Mouse (Mus musculus): ENCODE measurements around the gene Slc1a7. TPM values are rescaled to one million over a fixed set of nuclear protein-coding genes. Genes with fewer than 3 reads are reported as not detected.
A peak's percentile ranks its signal among the peaks of the same experiment; 100 is the strongest.

Gene Slc1a7
- total and polyA plus RNA-seq, 2 experiments from 2014 or later: 0.08 to 0.65 TPM

GRCm38 (mm10) chr4:108055873-108056272 is 87.7 kb downstream of the Slc1a7 start:
- Histone ChIP-seq H3K27ac (ENCODE audit: low read depth) (no peak overlapping the region), H3K4me3 (ENCODE audit: low read depth, low read length) (no peak overlapping the region), H3K4me2 (ENCODE audit: low read depth, low read length) (no peak overlapping the region), H3K4me1 (ENCODE audit: control insufficient read depth, insufficient read depth) (no peaks in the 10 kb centered on the region), H3K9ac (replicated peaks; ENCODE audit: low read depth, low read length) (no peak overlapping the region), H3K27me3 (ENCODE audit: control insufficient read depth, insufficient read depth, low read length) (no peaks in the 10 kb centered on the region), H3K36me3 (replicated peaks; ENCODE audit: control insufficient read depth, insufficient read depth, low read length) (peaks cover 53% of the 10 kb centered on the region), H3K9me3 (replicated peaks; ENCODE audit: control insufficient read depth, low read length) (no peaks in the 10 kb centered on the region)
- TF ChIP-seq CTCF (IDR thresholded peaks at IDR 0.05; ENCODE audit: low read depth) (no peak), EP300 (IDR thresholded peaks at IDR 0.05; ENCODE audit: low read depth) (no peak)
- DNase-seq (ENCODE audit: low spot score) (no peak), ATAC-seq (ENCODE audit: insufficient read depth, low read depth) (no peak)
- WGBS: 94% methylated on average over 10 of the region's 10 CpGs

- WGBS: 90% methylated on average over 2 of the region's 2 CpGs
- no peak overlapping the region for H3K4me3 ChIP-seq (ENCODE audit: low read depth, low read length)
- H3K4me2 ChIP-seq (ENCODE audit: low read depth, low read length): no peak overlapping the region
- ATAC-seq (ENCODE audit: insufficient read depth, low read depth): no peak
- DNase-seq (ENCODE audit: low spot score): no peak
- TF ChIP-seq CTCF (IDR thresholded peaks at IDR 0.05; ENCODE audit: low read depth) (no peak), EP300 (IDR thresholded peaks at IDR 0.05; ENCODE audit: low read depth) (no peak)
- no peaks in the 10 kb centered on the region for H3K27me3 ChIP-seq (ENCODE audit: control insufficient read depth, insufficient read depth, low read length)
- H3K27ac ChIP-seq (ENCODE audit: low read depth): no peak overlapping the region
- peaks cover 55% of the 10 kb centered on the region for H3K36me3 ChIP-seq (replicated peaks; ENCODE audit: control insufficient read depth, insufficient read depth, low read length)
- no peaks in the 10 kb centered on the region for H3K4me1 ChIP-seq (ENCODE audit: control insufficient read depth, insufficient read depth)
- H3K9me3 ChIP-seq (replicated peaks; ENCODE audit: control insufficient read depth, low read length): no peaks in the 10 kb centered on the region
- H3K9ac ChIP-seq (replicated peaks; ENCODE audit: low read depth, low read length): no peak overlapping the region
These were observed 89.1 kb downstream of the Slc1a7 start for GRCm38 (mm10) chr4:108057247-108057646.

GRCm38 (mm10) chr4:108058166-108058565 is 90.0 kb downstream of the Slc1a7 start:
- Histone ChIP-seq H3K9ac (replicated peaks; ENCODE audit: low read depth, low read length) (no peak overlapping the region), H3K27ac (ENCODE audit: low read depth) (0 out of 2 replicates have a peak overlapping the region, but pooled peaks have one; percentile 15), H3K9me3 (replicated peaks; ENCODE audit: control insufficient read depth, low read length) (no peaks in the 10 kb centered on the region), H3K27me3 (ENCODE audit: control insufficient read depth, insufficient read depth, low read length) (no peaks in the 10 kb centered on the region), H3K4me2 (ENCODE audit: low read depth, low read length) (no peak overlapping the region), H3K36me3 (replicated peaks; ENCODE audit: control insufficient read depth, insufficient read depth, low read length) (peaks cover 59% of the 10 kb centered on the region), H3K4me1 (ENCODE audit: control insufficient read depth, insufficient read depth) (no peaks in the 10 kb centered on the region), H3K4me3 (ENCODE audit: low read depth, low read length) (no peak overlapping the region)
- DNase-seq (ENCODE audit: low spot score) (peak; percentile 47), ATAC-seq (ENCODE audit: insufficient read depth, low read depth) (peak; percentile 77)
- no peak for TF ChIP-seq CTCF (IDR thresholded peaks at IDR 0.05; ENCODE audit: low read depth)
- TF ChIP-seq EP300 (IDR thresholded peaks at IDR 0.05; ENCODE audit: low read depth): no peak
- 34% methylated on average over 10 of the region's 10 CpGs for WGBS

GRCm38 (mm10) chr4:108059601-108060379 is 91.7 kb downstream of the Slc1a7 start:
- Histone ChIP-seq H3K4me3 (ENCODE audit: low read depth, low read length) (no peak overlapping the region), H3K9ac (replicated peaks; ENCODE audit: low read depth, low read length) (no peak overlapping the region), H3K27me3 (ENCODE audit: control insufficient read depth, insufficient read depth, low read length) (no peaks in the 10 kb centered on the region), H3K27ac (ENCODE audit: low read depth) (no peak overlapping the region), H3K36me3 (replicated peaks; ENCODE audit: control insufficient read depth, insufficient read depth, low read length) (peaks cover 59% of the 10 kb centered on the region), H3K9me3 (replicated peaks; ENCODE audit: control insufficient read depth, low read length) (no peaks in the 10 kb centered on the region), H3K4me2 (ENCODE audit: low read depth, low read length) (no peak overlapping the region), H3K4me1 (ENCODE audit: control insufficient read depth, insufficient read depth) (no peaks in the 10 kb centered on the region)
- ATAC-seq (ENCODE audit: insufficient read depth, low read depth): no peak
- TF ChIP-seq CTCF (IDR thresholded peaks at IDR 0.05; ENCODE audit: low read depth) (no peak), EP300 (IDR thresholded peaks at IDR 0.05; ENCODE audit: low read depth) (no peak)
- no peak for DNase-seq (ENCODE audit: low spot score)
- 82% methylated on average over 19 of the region's 19 CpGs for WGBS

GRCm38 (mm10) chr4:108060774-108061173 is 92.6 kb downstream of the Slc1a7 start:
- H3K4me1 ChIP-seq (ENCODE audit: control insufficient read depth, insufficient read depth): no peaks in the 10 kb centered on the region
- DNase-seq (ENCODE audit: low spot score) (no peak), ATAC-seq (ENCODE audit: insufficient read depth, low read depth) (no peak)
- no peak for TF ChIP-seq CTCF (IDR thresholded peaks at IDR 0.05; ENCODE audit: low read depth)
- no peak for TF ChIP-seq EP300 (IDR thresholded peaks at IDR 0.05; ENCODE audit: low read depth)
- no peaks in the 10 kb centered on the region for H3K27me3 ChIP-seq (ENCODE audit: control insufficient read depth, insufficient read depth, low read length)
- no peak overlapping the region for H3K27ac ChIP-seq (ENCODE audit: low read depth)
- H3K4me2 ChIP-seq (ENCODE audit: low read depth, low read length): no peak overlapping the region
- no peak overlapping the region for H3K4me3 ChIP-seq (ENCODE audit: low read depth, low read length)
- H3K36me3 ChIP-seq (replicated peaks; ENCODE audit: control insufficient read depth, insufficient read depth, low read length): peaks cover 49% of the 10 kb centered on the region
- 71% methylated on average over 4 of the region's 4 CpGs for WGBS
- H3K9me3 ChIP-seq (replicated peaks; ENCODE audit: control insufficient read depth, low read length): no peaks in the 10 kb centered on the region
- H3K9ac ChIP-seq (replicated peaks; ENCODE audit: low read depth, low read length): no peak overlapping the region

GRCm38 (mm10) chr4:108062524-108062923 is 94.4 kb downstream of the Slc1a7 start:
- 95% methylated on average over 5 of the region's 5 CpGs for WGBS
- no peaks in the 10 kb centered on the region for H3K4me1 ChIP-seq (ENCODE audit: control insufficient read depth, insufficient read depth)
- H3K4me3 ChIP-seq (ENCODE audit: low read depth, low read length): no peak overlapping the region
- no peak for TF ChIP-seq CTCF (IDR thresholded peaks at IDR 0.05; ENCODE audit: low read depth)
- TF ChIP-seq EP300 (IDR thresholded peaks at IDR 0.05; ENCODE audit: low read depth): no peak
- peaks cover 59% of the 10 kb centered on the region for H3K36me3 ChIP-seq (replicated peaks; ENCODE audit: control insufficient read depth, insufficient read depth, low read length)
- no peaks in the 10 kb centered on the region for H3K27me3 ChIP-seq (ENCODE audit: control insufficient read depth, insufficient read depth, low read length)
- no peak overlapping the region for H3K9ac ChIP-seq (replicated peaks; ENCODE audit: low read depth, low read length)
- H3K9me3 ChIP-seq (replicated peaks; ENCODE audit: control insufficient read depth, low read length): no peaks in the 10 kb centered on the region
- no peak for ATAC-seq (ENCODE audit: insufficient read depth, low read depth)
- no peak overlapping the region for H3K27ac ChIP-seq (ENCODE audit: low read depth)
- DNase-seq (ENCODE audit: low spot score): no peak
- no peak overlapping the region for H3K4me2 ChIP-seq (ENCODE audit: low read depth, low read length)

Other genes with a start within 250 kb of the Slc1a7 start
- 0.43 TPM in 1 of 2 replicates, not detected in the other for gene Lrp8, start 166.1 kb upstream of the Slc1a7 start, total RNA-seq (2014; rRNA removed; ENCODE audit: low replicate concordance)
- gene Lrp8, start 166.1 kb upstream of the Slc1a7 start, polyA plus RNA-seq (2015; fragmentation: Nextera tagmentation; extraction: Ambion mirVana): 0.49 and 0.57 TPM in 2 replicates
- 28.9 and 61.5 TPM in 2 replicates for gene Magoh, start 88.6 kb upstream of the Slc1a7 start, total RNA-seq (2014; rRNA removed; ENCODE audit: low replicate concordance)
- gene Magoh, start 88.6 kb upstream of the Slc1a7 start, polyA plus RNA-seq (2015; fragmentation: Nextera tagmentation; extraction: Ambion mirVana): 84.4 and 86.3 TPM in 2 replicates
- gene 0610037L13Rik, start 78.5 kb upstream of the Slc1a7 start, total RNA-seq (2014; rRNA removed; ENCODE audit: low replicate concordance): 42.3 and 46.0 TPM in 2 replicates
- 98.6 and 98.9 TPM in 2 replicates for gene 0610037L13Rik, start 78.5 kb upstream of the Slc1a7 start, polyA plus RNA-seq (2015; fragmentation: Nextera tagmentation; extraction: Ambion mirVana)
- gene Cpt2, start 44.7 kb upstream of the Slc1a7 start, total RNA-seq (2014; rRNA removed; ENCODE audit: low replicate concordance): 116 and 160 TPM in 2 replicates
- gene Cpt2, start 44.7 kb upstream of the Slc1a7 start, polyA plus RNA-seq (2015; fragmentation: Nextera tagmentation; extraction: Ambion mirVana): 159 and 166 TPM in 2 replicates
- 2.3 and 5.0 TPM in 2 replicates for gene Podn, start 128.1 kb downstream of the Slc1a7 start, total RNA-seq (2014; rRNA removed; ENCODE audit: low replicate concordance)
- gene Podn, start 128.1 kb downstream of the Slc1a7 start, polyA plus RNA-seq (2015; fragmentation: Nextera tagmentation; extraction: Ambion mirVana): 0.53 and 0.92 TPM in 2 replicates
- gene Scp2, start 176.7 kb downstream of the Slc1a7 start, total RNA-seq (2014; rRNA removed; ENCODE audit: low replicate concordance): 115 and 160 TPM in 2 replicates
- 243 and 246 TPM in 2 replicates for gene Scp2, start 176.7 kb downstream of the Slc1a7 start, polyA plus RNA-seq (2015; fragmentation: Nextera tagmentation; extraction: Ambion mirVana)
- 39.0 and 48.5 TPM in 2 replicates for gene Echdc2, start 197.1 kb downstream of the Slc1a7 start, total RNA-seq (2014; rRNA removed; ENCODE audit: low replicate concordance)
- 27.1 and 28.0 TPM in 2 replicates for gene Echdc2, start 197.1 kb downstream of the Slc1a7 start, polyA plus RNA-seq (2015; fragmentation: Nextera tagmentation; extraction: Ambion mirVana)
- gene Zyg11a, start 249.7 kb downstream of the Slc1a7 start, total RNA-seq (2014; rRNA removed; ENCODE audit: low replicate concordance): not detected in 2 replicates
- gene Zyg11a, start 249.7 kb downstream of the Slc1a7 start, polyA plus RNA-seq (2015; fragmentation: Nextera tagmentation; extraction: Ambion mirVana): not detected in 2 replicates

All from heart, postnatal 0 days (tissue).